Mouse (Mus musculus) liver, embryonic 16.5 days (tissue): ENCODE measurements around the gene Klhl2. TPM values are rescaled to one million over a fixed set of nuclear protein-coding genes. Genes with fewer than 3 reads are reported as not detected.
A peak's percentile ranks its signal among the peaks of the same experiment; 100 is the strongest.

Experiments used
- ATAC-seq: fragments of 200-750 bp; cut with Nextera tagmentation; 2 replicates; pipeline ENCODE4 v1.8.0; 2017; ENCODE audit warnings: low read depth, mild to moderate bottlenecking, moderate number of reproducible peaks, moderate library complexity
- H3K27ac ChIP-seq: fragments of 300-500 bp; sonication (generic); 2 replicates; pipeline ENCODE4 v1.5.1; 2014; ENCODE audit warnings: mild to moderate bottlenecking, low read length
- H3K27me3 ChIP-seq: fragments of 300-500 bp; sonication (generic); 2 replicates; pipeline ENCODE4 v1.6.1; 2014; ENCODE audit warnings: low read depth, low read length, mixed read lengths; ENCODE audit not compliant: control insufficient read depth, insufficient read depth
- H3K36me3 ChIP-seq: fragments of 300-500 bp; sonication (generic); 2 replicates; pipeline ENCODE4 v1.6.1; 2014; ENCODE audit warnings: mild to moderate bottlenecking; ENCODE audit not compliant: control insufficient read depth, insufficient read depth
- H3K4me1 ChIP-seq: fragments of 300-500 bp; sonication (generic); 2 replicates; pipeline ENCODE4 v1.6.1; 2014; ENCODE audit warnings: low read depth, low read length, mixed read lengths; ENCODE audit not compliant: control insufficient read depth
- H3K4me2 ChIP-seq: fragments of 300-500 bp; sonication (generic); 2 replicates; pipeline ENCODE4 v1.6.1; 2014; ENCODE audit warnings: low read depth, low read length, mixed read lengths
- H3K4me3 ChIP-seq: fragments of 300-500 bp; sonication (generic); 2 replicates; pipeline ENCODE4 v1.5.1; 2014; ENCODE audit warnings: low read depth, mild to moderate bottlenecking, low read length
- H3K9ac ChIP-seq: fragments of 300-500 bp; sonication (generic); 2 replicates; pipeline ENCODE4 v1.6.1; 2014; ENCODE audit warnings: low read depth, low read length
- H3K9me3 ChIP-seq: fragments of 300-500 bp; sonication (generic); replicated peaks from 2 replicates; pipeline ENCODE4 v1.6.1; 2016; ENCODE audit warnings: low read length; ENCODE audit not compliant: control insufficient read depth
- WGBS: fragments of 180-500 bp; shearing (Covaris S2); extraction: QIAGEN DNeasy Blood & Tissue Kit; methylation state at CpG from one replicate; pipeline ENCODE4 v1.1.7; 2014; ENCODE audit not compliant: insufficient replicate concordance; 5-methylcytosine and 5-hydroxymethylcytosine counted together
- polyA plus RNA-seq: library from polyadenylated mRNA; unstranded; fragments of >200 nt; fragmentation: Nextera tagmentation; extraction: Ambion mirVana; gene quantifications from 2 replicates; pipeline ENCODE4 v1.2.1, GENCODE M21; 2015

The Klhl2 gene
- polyA plus RNA-seq, 1 experiment from 2014 or later: 1.4 TPM

- ATAC-seq: no peak
- H3K4me3 ChIP-seq: no peak overlapping the region
- H3K4me1 ChIP-seq: no peaks in the 10 kb centered on the region
- no peaks in the 10 kb centered on the region for H3K9me3 ChIP-seq
- H3K4me2 ChIP-seq: no peak overlapping the region
- no peak overlapping the region for H3K9ac ChIP-seq
- no peak overlapping the region for H3K27ac ChIP-seq
- H3K36me3 ChIP-seq: no peaks in the 10 kb centered on the region
- WGBS: 64% methylated on average over 9 of the region's 9 CpGs
- H3K27me3 ChIP-seq: no peaks in the 10 kb centered on the region
These were observed 81.2 kb downstream of the Klhl2 start for GRCm38 (mm10) chr8:64768645-64769044.

- no peak overlapping the region for H3K9ac ChIP-seq
- H3K9me3 ChIP-seq: no peaks in the 10 kb centered on the region
- WGBS: 73% methylated on average over 9 of the region's 9 CpGs
- H3K4me1 ChIP-seq: no peaks in the 10 kb centered on the region
- no peak overlapping the region for H3K4me2 ChIP-seq
- H3K27ac ChIP-seq: no peak overlapping the region
- no peak for ATAC-seq
- H3K4me3 ChIP-seq: no peak overlapping the region
- H3K36me3 ChIP-seq: no peaks in the 10 kb centered on the region
- no peaks in the 10 kb centered on the region for H3K27me3 ChIP-seq
These were observed 82.8 kb downstream of the Klhl2 start for GRCm38 (mm10) chr8:64767047-64767446.

- Histone ChIP-seq H3K36me3 (no peaks in the 10 kb centered on the region), H3K4me1 (no peaks in the 10 kb centered on the region), H3K9ac (no peak overlapping the region), H3K27me3 (no peaks in the 10 kb centered on the region), H3K9me3 (no peaks in the 10 kb centered on the region), H3K4me3 (no peak overlapping the region), H3K4me2 (no peak overlapping the region), H3K27ac (no peak overlapping the region)
- WGBS: 46% methylated on average over 9 of the region's 9 CpGs
- ATAC-seq: no peak
These were observed 85.7 kb downstream of the Klhl2 start for GRCm38 (mm10) chr8:64764075-64764474.

- no peak overlapping the region for H3K27ac ChIP-seq
- H3K27me3 ChIP-seq: no peaks in the 10 kb centered on the region
- ATAC-seq: no peak
- 61% methylated on average over 1 of the region's 1 CpGs for WGBS
- H3K4me1 ChIP-seq: no peaks in the 10 kb centered on the region
- H3K9ac ChIP-seq: no peak overlapping the region
- H3K4me3 ChIP-seq: no peak overlapping the region
- no peaks in the 10 kb centered on the region for H3K36me3 ChIP-seq
- H3K9me3 ChIP-seq: no peaks in the 10 kb centered on the region
- no peak overlapping the region for H3K4me2 ChIP-seq
These were observed 87.1 kb downstream of the Klhl2 start for GRCm38 (mm10) chr8:64762751-64763150.

GRCm38 (mm10) chr8:64761430-64761829 is 88.4 kb downstream of the Klhl2 start:
- 61% methylated on average over 8 of the region's 8 CpGs for WGBS
- H3K4me2 ChIP-seq: no peak overlapping the region
- ATAC-seq: peak; percentile 79
- H3K4me1 ChIP-seq: no peaks in the 10 kb centered on the region
- no peaks in the 10 kb centered on the region for H3K27me3 ChIP-seq
- H3K9me3 ChIP-seq: no peaks in the 10 kb centered on the region
- H3K9ac ChIP-seq: no peak overlapping the region
- no peaks in the 10 kb centered on the region for H3K36me3 ChIP-seq
- no peak overlapping the region for H3K27ac ChIP-seq
- H3K4me3 ChIP-seq: no peak overlapping the region

GRCm38 (mm10) chr8:64757956-64758355 is 91.9 kb downstream of the Klhl2 start:
- no peak overlapping the region for H3K4me2 ChIP-seq
- H3K4me3 ChIP-seq: no peak overlapping the region
- H3K36me3 ChIP-seq: no peaks in the 10 kb centered on the region
- no peak overlapping the region for H3K9ac ChIP-seq
- no peak overlapping the region for H3K27ac ChIP-seq
- H3K9me3 ChIP-seq: no peaks in the 10 kb centered on the region
- no peaks in the 10 kb centered on the region for H3K4me1 ChIP-seq
- no peak for ATAC-seq
- 85% methylated on average over 15 of the region's 15 CpGs for WGBS
- no peaks in the 10 kb centered on the region for H3K27me3 ChIP-seq

- Histone ChIP-seq H3K9ac (no peak overlapping the region), H3K27ac (peak overlapping the region; percentile 49), H3K4me1 (no peaks in the 10 kb centered on the region; the same call in 1 of the 2 replicates), H3K4me2 (peak overlapping the region; percentile 13; the same call in 1 of the 2 replicates), H3K27me3 (no peaks in the 10 kb centered on the region), H3K36me3 (peaks cover 2% of the 10 kb centered on the region; the same call in 1 of the 2 replicates), H3K9me3 (no peaks in the 10 kb centered on the region), H3K4me3 (no peak overlapping the region)
- WGBS: 55% methylated on average over 10 of the region's 10 CpGs
- ATAC-seq: peak; percentile 84
These were observed 103.4 kb downstream of the Klhl2 start for GRCm38 (mm10) chr8:64746215-64747058.

- H3K27me3 ChIP-seq: no peaks in the 10 kb centered on the region
- H3K9ac ChIP-seq: no peak overlapping the region
- WGBS: 34% methylated on average over 13 of the region's 13 CpGs
- ATAC-seq: peak; percentile 73
- H3K4me3 ChIP-seq: 0 out of 2 replicates have a peak overlapping the region, but pooled peaks have one; percentile 10
- H3K4me1 ChIP-seq: no peaks in the 10 kb centered on the region; the same call in 1 of the 2 replicates
- no peaks in the 10 kb centered on the region for H3K9me3 ChIP-seq
- peak overlapping the region; percentile 17; the same call in 1 of the 2 replicates for H3K4me2 ChIP-seq
- no peak overlapping the region for H3K27ac ChIP-seq
- H3K36me3 ChIP-seq: no peaks in the 10 kb centered on the region
These were observed 109.1 kb downstream of the Klhl2 start for GRCm38 (mm10) chr8:64740547-64741211.

GRCm38 (mm10) chr8:64738916-64739315 is 110.9 kb downstream of the Klhl2 start:
- no peak overlapping the region for H3K9ac ChIP-seq
- ATAC-seq: no peak
- H3K27me3 ChIP-seq: no peaks in the 10 kb centered on the region
- H3K4me2 ChIP-seq: no peak overlapping the region
- no peak overlapping the region for H3K27ac ChIP-seq
- H3K36me3 ChIP-seq: no peaks in the 10 kb centered on the region
- peaks cover 5% of the 10 kb centered on the region for H3K4me1 ChIP-seq
- 53% methylated on average over 1 of the region's 1 CpGs for WGBS
- no peaks in the 10 kb centered on the region for H3K9me3 ChIP-seq
- no peak overlapping the region for H3K4me3 ChIP-seq
